Mouse (Mus musculus): ENCODE measurements around the gene Abhd14b. TPM values are rescaled to one million over a fixed set of nuclear protein-coding genes. Genes with fewer than 3 reads are reported as not detected.

The Abhd14b gene
- total and polyA plus RNA-seq, 2 experiments = 129 to 402 TPM

- DNase-seq (ENCODE audit: extremely low read depth, low read depth, low spot score) = peak; percentile 91
Observed at GRCm38 (mm10) chr9:106448498-106449031, 1.3 kb downstream of the Abhd14b start.

DNA sequence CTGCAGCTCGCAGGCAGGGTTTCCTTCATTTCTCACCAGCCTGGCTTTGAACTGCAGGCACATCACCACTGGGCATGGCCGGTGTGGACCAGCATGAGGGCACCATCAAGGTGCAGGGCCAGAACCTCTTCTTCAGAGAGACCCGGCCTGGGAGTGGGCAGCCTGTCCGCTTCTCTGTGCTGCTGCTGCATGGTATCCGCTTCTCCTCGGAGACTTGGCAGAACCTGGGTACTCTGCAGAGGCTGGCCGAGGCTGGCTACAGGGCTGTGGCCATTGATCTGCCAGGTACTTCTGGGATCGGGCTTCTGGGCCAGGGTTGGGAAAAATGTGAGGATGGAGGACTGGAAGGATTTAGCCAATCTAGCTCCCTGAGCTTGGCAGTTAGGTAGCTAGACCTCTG, 2.7 kb downstream of the Abhd14b start:
- peak overlapping the region; percentile 93 for H3K9ac ChIP-seq (ENCODE audit: low read depth, low read length)
- peak overlapping the region; percentile 100 for H3K27ac ChIP-seq (replicated peaks; ENCODE audit: insufficient read depth, low read depth, low read length)
- peaks cover 7% of the 10 kb centered on the region; the same call in 1 of the 2 replicates for H3K36me3 ChIP-seq (ENCODE audit: control insufficient read depth, insufficient read depth, low read length)
- H3K27me3 ChIP-seq (ENCODE audit: control insufficient read depth, insufficient read depth, low read length) = no peaks in the 10 kb centered on the region
- H3K79me2 ChIP-seq (ENCODE audit: control insufficient read depth, insufficient read depth, low read length) = peaks cover 11% of the 10 kb centered on the region; the same call in 1 of the 2 replicates
- TF ChIP-seq CTCF (IDR thresholded peaks at IDR 0.05; ENCODE audit: low read depth, low read length) (no peak), POLR2A (IDR thresholded peaks at IDR 0.05; ENCODE audit: extremely low read depth, insufficient read depth, low read length) (no peak)
- peak overlapping the region; percentile 63 for H3K4me3 ChIP-seq (ENCODE audit: insufficient read depth, low read depth, low read length)
- H3K4me1 ChIP-seq (ENCODE audit: control insufficient read depth, insufficient read depth, low read length) = peaks cover 33% of the 10 kb centered on the region
- DNase-seq (ENCODE audit: extremely low read depth, low read depth, low spot score) = peak; percentile 54
- 41% methylated on average over 8 of the region's 8 CpGs for WGBS

More at GRCm38 (mm10) chr9:106448498-106449031, 1.3 kb downstream of the Abhd14b start:
- peak; percentile 90 for TF ChIP-seq CTCF (IDR thresholded peaks at IDR 0.05; ENCODE audit: low read depth, low read length)
- TF ChIP-seq POLR2A (IDR thresholded peaks at IDR 0.05; ENCODE audit: extremely low read depth, insufficient read depth, low read length) = peak; percentile 79
- Histone ChIP-seq H3K9ac (ENCODE audit: low read depth, low read length) (peak overlapping the region; percentile 93), H3K27me3 (ENCODE audit: control insufficient read depth, insufficient read depth, low read length) (no peaks in the 10 kb centered on the region), H3K4me1 (ENCODE audit: control insufficient read depth, insufficient read depth, low read length) (peaks cover 36% of the 10 kb centered on the region), H3K4me3 (ENCODE audit: insufficient read depth, low read depth, low read length) (peak overlapping the region; percentile 79), H3K36me3 (ENCODE audit: control insufficient read depth, insufficient read depth, low read length) (peaks cover 7% of the 10 kb centered on the region; the same call in 1 of the 2 replicates), H3K27ac (replicated peaks; ENCODE audit: insufficient read depth, low read depth, low read length) (peak overlapping the region; percentile 100), H3K79me2 (ENCODE audit: control insufficient read depth, insufficient read depth, low read length) (peaks cover 11% of the 10 kb centered on the region; the same call in 1 of the 2 replicates)
- under 1% methylated on average over 23 of the region's 23 CpGs for WGBS

DNA sequence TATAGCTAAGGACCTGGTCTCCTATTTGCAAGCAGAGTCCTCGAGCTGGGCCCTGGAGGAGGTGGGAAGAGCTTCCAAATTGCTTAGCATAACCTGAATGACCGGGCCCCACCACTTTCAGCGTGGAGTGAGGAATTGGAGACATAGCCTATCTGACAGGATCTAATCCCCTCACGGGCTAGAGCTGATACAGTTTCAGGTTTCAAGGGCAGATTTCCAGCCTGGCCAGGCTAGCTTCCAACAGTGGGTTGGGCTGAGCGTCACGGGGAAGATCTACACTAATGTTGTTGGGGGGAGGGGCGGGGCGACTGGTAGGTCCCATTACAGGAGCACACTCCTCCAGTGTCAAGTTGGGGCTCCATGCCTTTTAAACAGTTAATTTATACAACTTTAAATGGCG, 3.4 kb downstream of the Abhd14b start:
- H3K9ac ChIP-seq (ENCODE audit: low read depth, low read length) = peak overlapping the region; percentile 93
- TF ChIP-seq POLR2A (IDR thresholded peaks at IDR 0.05; ENCODE audit: extremely low read depth, insufficient read depth, low read length) (no peak), CTCF (IDR thresholded peaks at IDR 0.05; ENCODE audit: low read depth, low read length) (no peak)
- DNase-seq (ENCODE audit: extremely low read depth, low read depth, low spot score) = peak; percentile 76
- peaks cover 7% of the 10 kb centered on the region; the same call in 1 of the 2 replicates for H3K36me3 ChIP-seq (ENCODE audit: control insufficient read depth, insufficient read depth, low read length)
- H3K4me3 ChIP-seq (ENCODE audit: insufficient read depth, low read depth, low read length) = peak overlapping the region; percentile 63; the same call in 1 of the 2 replicates
- peaks cover 11% of the 10 kb centered on the region; the same call in 1 of the 2 replicates for H3K79me2 ChIP-seq (ENCODE audit: control insufficient read depth, insufficient read depth, low read length)
- H3K4me1 ChIP-seq (ENCODE audit: control insufficient read depth, insufficient read depth, low read length) = peaks cover 29% of the 10 kb centered on the region
- WGBS = 19% methylated on average over 9 of the region's 9 CpGs
- H3K27me3 ChIP-seq (ENCODE audit: control insufficient read depth, insufficient read depth, low read length) = no peaks in the 10 kb centered on the region
- peak overlapping the region; percentile 100 for H3K27ac ChIP-seq (replicated peaks; ENCODE audit: insufficient read depth, low read depth, low read length)

GRCm38 (mm10) chr9:106451298-106451697, 4.0 kb downstream of the Abhd14b start:
- 51% methylated on average over 11 of the region's 11 CpGs for WGBS
- no peak for DNase-seq (ENCODE audit: extremely low read depth, low read depth, low spot score)

GRCm38 (mm10) chr9:106451899-106452298, 4.6 kb downstream of the Abhd14b start:
- H3K4me1 ChIP-seq (ENCODE audit: control insufficient read depth, insufficient read depth, low read length) = peaks cover 28% of the 10 kb centered on the region
- 69% methylated on average over 2 of the region's 2 CpGs for WGBS
- no peak overlapping the region for H3K4me3 ChIP-seq (ENCODE audit: insufficient read depth, low read depth, low read length)
- H3K27ac ChIP-seq (replicated peaks; ENCODE audit: insufficient read depth, low read depth, low read length) = peak overlapping the region; percentile 57
- H3K36me3 ChIP-seq (ENCODE audit: control insufficient read depth, insufficient read depth, low read length) = peaks cover 7% of the 10 kb centered on the region; the same call in 1 of the 2 replicates
- DNase-seq (ENCODE audit: extremely low read depth, low read depth, low spot score) = no peak
- TF ChIP-seq POLR2A (IDR thresholded peaks at IDR 0.05; ENCODE audit: extremely low read depth, insufficient read depth, low read length) (no peak), CTCF (IDR thresholded peaks at IDR 0.05; ENCODE audit: low read depth, low read length) (no peak)
- H3K27me3 ChIP-seq (ENCODE audit: control insufficient read depth, insufficient read depth, low read length) = no peaks in the 10 kb centered on the region
- no peak overlapping the region for H3K9ac ChIP-seq (ENCODE audit: low read depth, low read length)
- H3K79me2 ChIP-seq (ENCODE audit: control insufficient read depth, insufficient read depth, low read length) = peaks cover 11% of the 10 kb centered on the region; the same call in 1 of the 2 replicates

More at GRCm38 (mm10) chr9:106451298-106451697, 4.0 kb downstream of the Abhd14b start:
- Histone ChIP-seq H3K4me3 (ENCODE audit: insufficient read depth, low read depth, low read length) (no peak overlapping the region), H3K27ac (replicated peaks; ENCODE audit: insufficient read depth, low read depth, low read length) (peak overlapping the region; percentile 30; the same call in 1 of the 2 replicates), H3K79me2 (ENCODE audit: control insufficient read depth, insufficient read depth, low read length) (peaks cover 11% of the 10 kb centered on the region; the same call in 1 of the 2 replicates), H3K9ac (ENCODE audit: low read depth, low read length) (peak overlapping the region; percentile 8; the same call in 1 of the 2 replicates), H3K27me3 (ENCODE audit: control insufficient read depth, insufficient read depth, low read length) (no peaks in the 10 kb centered on the region), H3K36me3 (ENCODE audit: control insufficient read depth, insufficient read depth, low read length) (peaks cover 7% of the 10 kb centered on the region; the same call in 1 of the 2 replicates), H3K4me1 (ENCODE audit: control insufficient read depth, insufficient read depth, low read length) (peaks cover 29% of the 10 kb centered on the region)
- no peak for TF ChIP-seq CTCF (IDR thresholded peaks at IDR 0.05; ENCODE audit: low read depth, low read length)
- no peak for TF ChIP-seq POLR2A (IDR thresholded peaks at IDR 0.05; ENCODE audit: extremely low read depth, insufficient read depth, low read length)

DNA sequence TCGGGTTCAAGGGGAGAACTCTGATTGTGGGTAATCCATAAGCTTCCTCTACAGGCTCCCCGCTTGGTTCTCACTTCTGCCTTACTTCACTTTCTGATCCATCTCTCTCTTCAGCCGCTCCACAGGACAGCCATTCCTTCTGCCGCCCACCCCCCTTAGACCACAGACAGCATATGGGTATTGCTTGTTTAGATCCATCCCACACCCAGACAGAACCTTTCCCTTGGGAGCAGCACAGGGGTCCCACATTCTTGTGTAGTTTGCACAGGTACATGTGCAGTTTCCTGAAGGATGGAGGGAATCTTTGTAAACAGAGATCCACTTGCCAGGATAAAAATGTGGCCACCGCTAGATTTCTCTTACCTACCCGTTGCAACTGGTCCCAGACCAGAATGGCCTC, 5.1 kb downstream of the Abhd14b start:
- no peaks in the 10 kb centered on the region for H3K27me3 ChIP-seq (ENCODE audit: control insufficient read depth, insufficient read depth, low read length)
- peaks cover 7% of the 10 kb centered on the region; the same call in 1 of the 2 replicates for H3K36me3 ChIP-seq (ENCODE audit: control insufficient read depth, insufficient read depth, low read length)
- peaks cover 28% of the 10 kb centered on the region for H3K4me1 ChIP-seq (ENCODE audit: control insufficient read depth, insufficient read depth, low read length)
- 60% methylated on average over 6 of the region's 6 CpGs for WGBS
- DNase-seq (ENCODE audit: extremely low read depth, low read depth, low spot score) = no peak
- peak overlapping the region; percentile 57 for H3K27ac ChIP-seq (replicated peaks; ENCODE audit: insufficient read depth, low read depth, low read length)
- peaks cover 11% of the 10 kb centered on the region; the same call in 1 of the 2 replicates for H3K79me2 ChIP-seq (ENCODE audit: control insufficient read depth, insufficient read depth, low read length)
- H3K4me3 ChIP-seq (ENCODE audit: insufficient read depth, low read depth, low read length) = no peak overlapping the region
- TF ChIP-seq POLR2A (IDR thresholded peaks at IDR 0.05; ENCODE audit: extremely low read depth, insufficient read depth, low read length) = no peak
- no peak for TF ChIP-seq CTCF (IDR thresholded peaks at IDR 0.05; ENCODE audit: low read depth, low read length)
- H3K9ac ChIP-seq (ENCODE audit: low read depth, low read length) = 0 out of 2 replicates have a peak overlapping the region, but pooled peaks have one; percentile 5
